Mouse (Mus musculus): ENCODE data around the gene Ptprh. TPM values are rescaled to one million over a fixed set of nuclear protein-coding genes. Genes with fewer than 3 reads are reported as not detected.
A peak's percentile ranks its signal among the peaks of the same experiment; 100 is the strongest.

Gene Ptprh
- total RNA-seq, 2 experiments from 2014 or later, result not detected

GRCm38 (mm10) chr7:4523205-4524130, 80.4 kb downstream of the Ptprh start:
- no peak for DNase-seq

- no peak for DNase-seq
These were observed 81.5 kb downstream of the Ptprh start for GRCm38 (mm10) chr7:4522292-4522691.

GRCm38 (mm10) chr7:4521231-4522003, 82.4 kb downstream of the Ptprh start:
- no peak for DNase-seq

- DNase-seq, result no peak
These were observed 85.4 kb downstream of the Ptprh start for GRCm38 (mm10) chr7:4518487-4518886.

- no peak for DNase-seq
These were observed 87.3 kb downstream of the Ptprh start, which contains the start of gene Tnnt1 for GRCm38 (mm10) chr7:4516332-4517050. Tnnt1 (minus strand) TSS chr7:4516382.

GRCm38 (mm10) chr7:4515853-4516252, 88.0 kb downstream of the Ptprh start:
- DNase-seq, result no peak

- DNase-seq, result no peak
These were observed 89.8 kb downstream of the Ptprh start for GRCm38 (mm10) chr7:4513829-4514712.

- peak; percentile 60 for DNase-seq
These were observed 90.6 kb downstream of the Ptprh start for GRCm38 (mm10) chr7:4513236-4513635.

GRCm38 (mm10) chr7:4511489-4512224, 92.2 kb downstream of the Ptprh start:
- peak; percentile 23 for DNase-seq

GRCm38 (mm10) chr7:4509863-4510608, 93.8 kb downstream of the Ptprh start:
- peak; percentile 82 for DNase-seq

GRCm38 (mm10) chr7:4508739-4509116, 95.1 kb downstream of the Ptprh start:
- DNase-seq, result no peak

- DNase-seq, result no peak
These were observed 95.6 kb downstream of the Ptprh start for GRCm38 (mm10) chr7:4508062-4508738.

- no peak for DNase-seq
These were observed 96.6 kb downstream of the Ptprh start for GRCm38 (mm10) chr7:4507220-4507619.

- no peak for DNase-seq
These were observed 99.0 kb downstream of the Ptprh start for GRCm38 (mm10) chr7:4504646-4505435.

- no peak for DNase-seq
These were observed 100.0 kb downstream of the Ptprh start for GRCm38 (mm10) chr7:4503858-4504257.

- no peak for DNase-seq
These were observed 100.7 kb downstream of the Ptprh start for GRCm38 (mm10) chr7:4503100-4503499.

- DNase-seq, result peak; percentile 59
These were observed 101.3 kb downstream of the Ptprh start for GRCm38 (mm10) chr7:4502421-4503090.

Measured in adrenal gland, postnatal 10 days (tissue).